Mouse (Mus musculus) midbrain, postnatal 0 days (tissue): ENCODE measurements at regions not wholly inside any gene's neighbourhood (a gene's known extent, or its start where the extent isn't known, plus 50 kb on each side); places are given as distances from the start of the nearest gene placed in this dataset.
A peak's percentile ranks its signal among the peaks of the same experiment; 100 is the strongest.

Experiments
- ATAC-seq: fragments of 200-750 bp; cut with Nextera tagmentation; 2 replicates; pipeline ENCODE4 v1.8.0; 2017; ENCODE audit warnings: moderate number of reproducible peaks, mild to moderate bottlenecking, moderate TSS enrichment, moderate library complexity; ENCODE audit not compliant: low FRiP score
- DNase-seq: peaks from one replicate; pipeline ENCODE4 v3.0.0-alpha.2; 2015; ENCODE audit warnings: low spot score
- H3K27ac ChIP-seq: fragments of 300-500 bp; sonication (generic); 2 replicates; pipeline ENCODE4 v1.5.1; 2014; ENCODE audit warnings: low read depth, mild to moderate bottlenecking, low read length, mixed read lengths
- H3K27me3 ChIP-seq: fragments of 300-500 bp; sonication (generic); 2 replicates; pipeline ENCODE4 v1.6.1; 2014; ENCODE audit warnings: low read length, control low read depth, mixed read lengths; ENCODE audit not compliant: insufficient read depth
- H3K36me3 ChIP-seq: fragments of 300-500 bp; sonication (generic); 2 replicates; pipeline ENCODE4 v1.6.1; 2014; ENCODE audit warnings: low read length, control low read depth, mixed read lengths; ENCODE audit not compliant: insufficient read depth
- H3K4me1 ChIP-seq: fragments of 300-500 bp; sonication (generic); 2 replicates; pipeline ENCODE4 v1.6.1; 2014; ENCODE audit warnings: mild to moderate bottlenecking, control low read depth, antibody characterized with exemption, low read length, mixed read lengths; ENCODE audit not compliant: insufficient read depth
- H3K4me2 ChIP-seq: fragments of 300-500 bp; sonication (generic); 2 replicates; pipeline ENCODE4 v1.6.1; 2014; ENCODE audit warnings: low read depth, mild to moderate bottlenecking, low read length, mixed read lengths; ENCODE audit not compliant: poor library complexity, severe bottlenecking
- H3K4me3 ChIP-seq: fragments of 300-500 bp; sonication (generic); 2 replicates; pipeline ENCODE4 v1.5.1; 2014; ENCODE audit warnings: low read depth, mild to moderate bottlenecking, low read length, moderate library complexity
- H3K9ac ChIP-seq: fragments of 300-500 bp; sonication (generic); replicated peaks from 2 replicates; pipeline ENCODE4 v1.6.1; 2014; ENCODE audit warnings: mild to moderate bottlenecking, low read length, moderate library complexity, mixed read lengths; ENCODE audit not compliant: poor library complexity, severe bottlenecking
- H3K9me3 ChIP-seq: fragments of 300-500 bp; sonication (generic); 2 replicates; pipeline ENCODE4 v1.6.1; 2016; ENCODE audit warnings: low read length, control low read depth
- CTCF ChIP-seq: IDR thresholded peaks from 2 replicates; pipeline ENCODE4 v1.5.1; 2016; ENCODE audit warnings: antibody characterized with exemption, mild to moderate bottlenecking
- WGBS: fragments of 180-500 bp; shearing (Covaris S2); extraction: QIAGEN DNeasy Blood & Tissue Kit; methylation state at CpG from one replicate; pipeline ENCODE4 v1.1.7; 2014; 5-methylcytosine and 5-hydroxymethylcytosine counted together

- H3K9ac ChIP-seq = no peak overlapping the region
- TF ChIP-seq CTCF = peak; percentile 43
- H3K4me3 ChIP-seq = no peak overlapping the region
- H3K4me1 ChIP-seq = no peaks in the 10 kb centered on the region
- DNase-seq (no peak), ATAC-seq (no peak)
- no peaks in the 10 kb centered on the region for H3K36me3 ChIP-seq
- H3K27me3 ChIP-seq = no peaks in the 10 kb centered on the region
- H3K9me3 ChIP-seq = no peaks in the 10 kb centered on the region
- no peak overlapping the region for H3K27ac ChIP-seq
- WGBS = 66% methylated on average over 1 of the region's 1 CpGs
- H3K4me2 ChIP-seq = no peak overlapping the region
Measured at GRCm38 (mm10) chr1:50831663-50832062, 68.8 kb upstream of the Tmeff2 start.

GRCm38 (mm10) chr1:50836123-50836522 is 64.3 kb upstream of the Tmeff2 start:
- no peaks in the 10 kb centered on the region for H3K36me3 ChIP-seq
- no peak for ATAC-seq
- no peak for DNase-seq
- TF ChIP-seq CTCF = no peak
- no peaks in the 10 kb centered on the region for H3K27me3 ChIP-seq
- H3K4me3 ChIP-seq = no peak overlapping the region
- H3K27ac ChIP-seq = no peak overlapping the region
- H3K9ac ChIP-seq = no peak overlapping the region
- 83% methylated on average over 6 of the region's 6 CpGs for WGBS
- no peaks in the 10 kb centered on the region for H3K9me3 ChIP-seq
- H3K4me2 ChIP-seq = no peak overlapping the region
- H3K4me1 ChIP-seq = no peaks in the 10 kb centered on the region

- no peaks in the 10 kb centered on the region for H3K9me3 ChIP-seq
- peak; percentile 10 for DNase-seq
- ATAC-seq = no peak
- no peaks in the 10 kb centered on the region for H3K36me3 ChIP-seq
- H3K4me2 ChIP-seq = no peak overlapping the region
- H3K4me3 ChIP-seq = no peak overlapping the region
- H3K9ac ChIP-seq = no peak overlapping the region
- 89% methylated on average over 1 of the region's 1 CpGs for WGBS
- TF ChIP-seq CTCF = no peak
- no peaks in the 10 kb centered on the region for H3K4me1 ChIP-seq
- H3K27me3 ChIP-seq = no peaks in the 10 kb centered on the region
- no peak overlapping the region for H3K27ac ChIP-seq
Measured at GRCm38 (mm10) chr1:50847156-50847555, 53.3 kb upstream of the Tmeff2 start.
